Mouse (Mus musculus): Measurements from ENCODE around the gene Zfr2. TPM values are rescaled to one million over a fixed set of nuclear protein-coding genes. Genes with fewer than 3 reads are reported as not detected.
A peak's percentile ranks its signal among the peaks of the same experiment; 100 is the strongest.

Zfr2 gene
- total RNA-seq (2021): 1 to 10 TPM; 2.7 to 3.4 TPM
- long read RNA-seq, experiment 1, partial matches to known transcripts: 0 of 3 reads
- long read RNA-seq, experiment 1, other reads (novel, unspliced or antisense): 2 of 3 reads
- long read RNA-seq, experiment 2, partial matches to known transcripts: 2 of 5 reads
- long read RNA-seq, experiment 2, other reads (novel, unspliced or antisense): 2 of 5 reads

GRCm38 (mm10) chr10:81232580-81233225 lies at the start of gene Zfr2:
Zfr2 (plus strand) TSS chr10:81233155.
- DNase-seq: peak; percentile 78 to 86
- intact Hi-C loops (cut with DNase I): no loop called here

DNA sequence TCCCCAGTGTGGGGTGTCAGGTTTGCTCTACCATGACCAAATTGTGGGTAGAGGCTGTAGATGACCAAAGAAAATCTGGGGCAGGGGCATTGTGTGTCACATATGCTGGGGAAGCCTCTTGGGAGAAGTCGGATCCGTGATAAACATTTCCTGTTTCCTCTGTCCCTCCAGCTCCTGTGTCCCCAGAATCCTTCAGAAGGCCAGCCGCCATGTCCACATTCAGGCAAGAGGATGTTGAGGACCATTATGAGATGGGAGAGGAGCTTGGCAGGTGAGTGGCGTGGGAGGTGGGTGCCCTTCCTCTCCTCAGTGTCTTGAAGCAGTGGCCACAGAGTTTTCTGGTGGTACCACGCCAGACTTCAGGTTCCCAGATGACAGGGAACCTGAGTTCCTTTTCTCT lies 49.1 kb upstream of the Zfr2 start, which contains the start of gene 4930442H23Rik:
Gene 4930442H23Rik, minus strand, starts transcription at position 45 of the 400 bp plus-strand sequence.
- intact Hi-C loops (cut with DNase I): no loop called here
- peak in 1 of 2 experiments; percentile 7 for DNase-seq

- DNase-seq: peak in 1 of 2 experiments; percentile 10
- intact Hi-C loops (cut with DNase I): no loop called here
Measured at GRCm38 (mm10) chr10:81184765-81185164, 48.2 kb upstream of the Zfr2 start.

- DNase-seq: no peak
- intact Hi-C loops (cut with DNase I): no loop called here
Measured at GRCm38 (mm10) chr10:81187161-81187560, 45.8 kb upstream of the Zfr2 start.

DNA sequence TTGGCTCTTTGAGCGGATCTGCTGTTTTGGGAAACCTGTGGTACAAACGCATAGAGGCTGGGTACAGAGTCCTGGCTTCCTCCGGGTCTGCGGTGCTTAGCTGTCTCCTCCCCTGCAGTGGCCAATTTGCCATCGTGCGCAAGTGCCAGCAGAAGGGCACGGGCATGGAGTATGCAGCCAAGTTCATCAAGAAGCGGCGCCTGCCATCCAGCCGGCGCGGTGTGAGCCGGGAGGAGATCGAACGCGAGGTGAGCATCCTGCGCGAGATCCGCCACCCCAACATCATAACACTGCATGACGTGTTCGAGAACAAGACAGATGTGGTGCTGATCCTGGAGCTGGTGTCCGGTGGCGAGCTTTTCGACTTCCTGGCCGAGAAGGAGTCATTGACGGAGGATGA lies 43.1 kb upstream of the Zfr2 start:
- no peak for DNase-seq
- intact Hi-C loops (cut with DNase I): no loop called here

GRCm38 (mm10) chr10:81190236-81190911 lies 42.6 kb upstream of the Zfr2 start:
- peak in 1 of 2 experiments; percentile 56 for DNase-seq
- intact Hi-C loops (cut with DNase I): no loop called here

DNA sequence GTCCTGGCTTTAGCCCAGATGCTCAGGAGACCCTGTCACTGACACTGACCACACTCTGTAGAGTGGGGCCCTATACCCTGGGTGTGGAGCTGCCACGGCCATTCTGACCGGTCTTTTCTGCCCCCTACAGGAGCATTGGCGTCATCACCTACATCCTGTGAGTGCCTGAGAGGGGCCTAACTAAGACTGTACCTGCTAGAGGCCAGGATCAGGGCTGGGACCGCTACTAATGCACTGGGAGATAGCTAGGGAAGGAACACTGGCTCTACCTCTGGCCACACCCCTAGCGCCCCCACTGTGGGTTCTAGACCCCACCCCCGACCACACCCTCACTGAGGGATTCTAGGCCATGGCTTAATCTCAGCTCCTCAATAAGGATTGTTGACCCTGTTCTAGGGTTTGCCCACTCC lies 42.0 kb upstream of the Zfr2 start:
- DNase-seq: no peak
- intact Hi-C loops (cut with DNase I): no loop called here

- intact Hi-C loops (cut with DNase I): no loop called here
- DNase-seq: no peak
Measured at GRCm38 (mm10) chr10:81191342-81191982, 41.5 kb upstream of the Zfr2 start.

DNA sequence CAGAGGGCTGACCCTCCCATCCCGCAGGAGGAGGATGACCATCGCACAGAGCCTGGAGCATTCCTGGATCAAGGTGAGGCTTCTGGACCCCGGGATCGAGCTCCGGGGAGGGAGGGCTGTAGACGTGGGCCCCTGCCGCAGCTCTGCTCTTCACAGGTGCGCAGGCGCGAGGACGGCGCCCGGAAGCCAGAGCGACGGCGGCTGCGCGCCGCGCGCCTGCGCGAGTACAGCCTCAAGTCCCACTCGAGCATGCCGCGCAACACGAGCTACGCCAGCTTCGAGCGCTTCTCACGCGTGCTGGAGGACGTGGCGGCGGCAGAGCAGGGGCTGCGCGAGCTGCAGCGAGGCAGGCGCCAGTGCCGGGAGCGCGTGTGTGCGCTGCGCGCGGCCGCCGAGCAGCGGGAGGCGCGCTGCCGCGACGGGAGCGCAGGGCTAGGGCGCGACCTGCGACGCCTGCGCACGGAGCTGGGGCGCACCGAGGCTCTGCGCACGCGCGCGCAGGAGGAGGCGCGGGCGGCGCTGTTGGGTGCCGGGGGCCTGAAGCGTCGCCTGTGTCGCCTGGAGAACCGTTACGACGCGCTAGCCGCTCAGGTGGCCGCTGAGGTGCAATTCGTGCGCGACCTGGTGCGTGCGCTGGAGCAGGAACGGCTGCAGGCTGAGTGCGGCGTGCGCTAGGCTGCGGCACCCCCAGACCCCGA lies 40.5 kb upstream of the Zfr2 start:
- intact Hi-C loops (cut with DNase I): no loop called here
- peak; percentile 89 to 92 for DNase-seq

DNA sequence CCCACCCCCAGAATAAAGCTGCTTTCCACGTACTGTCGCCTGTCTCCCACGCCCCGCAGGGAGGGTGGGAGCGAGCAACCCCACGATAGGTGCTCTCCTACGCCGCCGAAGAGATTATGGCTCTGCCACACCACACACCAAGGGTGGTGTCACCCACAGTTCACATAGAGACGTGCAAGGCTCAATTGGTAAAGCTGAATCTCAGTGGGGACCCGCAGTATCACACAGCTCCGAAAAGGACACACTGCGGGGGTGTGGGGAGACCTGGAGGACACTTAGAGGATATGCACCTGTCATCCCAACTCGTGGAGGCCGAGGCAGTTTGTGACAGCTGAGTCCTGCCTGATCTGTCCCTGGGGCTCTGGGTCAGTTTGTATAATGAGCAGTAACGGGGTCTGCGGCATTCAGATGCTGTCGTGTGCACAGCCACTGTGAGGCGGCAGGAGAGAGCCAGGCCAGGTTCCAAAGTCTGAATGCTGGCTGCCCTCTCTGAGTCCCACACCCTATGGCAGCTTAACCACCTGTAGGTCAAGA lies 39.9 kb upstream of the Zfr2 start:
- intact Hi-C loops (cut with DNase I): no loop called here
- DNase-seq: peak in 1 of 2 experiments; percentile 47

- intact Hi-C loops (cut with DNase I): no loop called here
- peak; percentile 64 to 77 for DNase-seq
Measured at GRCm38 (mm10) chr10:81193991-81194774, 38.8 kb upstream of the Zfr2 start.

GRCm38 (mm10) chr10:81195300-81195699 lies 37.7 kb upstream of the Zfr2 start:
- peak in 1 of 2 experiments; percentile 42 for DNase-seq
- intact Hi-C loops (cut with DNase I): no loop called here

DNA sequence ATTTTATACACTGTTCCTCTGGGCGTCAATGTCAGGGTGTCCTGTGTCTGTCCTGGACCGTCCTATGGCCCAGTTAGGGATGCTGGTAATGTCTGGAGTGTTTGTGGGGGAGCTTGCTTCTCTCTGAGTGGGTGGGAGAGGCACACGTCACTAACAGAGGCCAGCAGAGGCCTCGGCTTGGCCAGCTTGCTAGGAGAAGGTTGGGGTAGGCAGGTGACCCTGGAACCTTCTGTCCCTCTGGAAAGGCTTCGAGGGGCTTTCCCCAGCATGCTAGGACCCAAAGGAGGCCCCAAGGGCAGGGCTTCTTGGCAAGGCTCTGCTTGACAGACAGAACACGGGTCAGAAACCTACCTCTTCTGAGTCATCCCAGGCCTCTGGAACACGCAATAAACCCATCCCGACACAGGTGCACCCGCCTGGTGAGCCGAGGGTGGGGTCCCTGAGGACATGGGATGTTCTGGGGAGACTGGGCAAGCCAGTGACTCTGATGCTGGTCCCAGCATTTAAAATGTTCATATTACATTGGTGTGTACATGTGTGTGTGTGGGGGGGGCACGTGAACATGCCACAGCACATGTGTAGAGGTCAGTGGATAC lies 36.4 kb upstream of the Zfr2 start:
- peak in 1 of 2 experiments; percentile 45 for DNase-seq
- intact Hi-C loops (cut with DNase I): no loop called here

DNA sequence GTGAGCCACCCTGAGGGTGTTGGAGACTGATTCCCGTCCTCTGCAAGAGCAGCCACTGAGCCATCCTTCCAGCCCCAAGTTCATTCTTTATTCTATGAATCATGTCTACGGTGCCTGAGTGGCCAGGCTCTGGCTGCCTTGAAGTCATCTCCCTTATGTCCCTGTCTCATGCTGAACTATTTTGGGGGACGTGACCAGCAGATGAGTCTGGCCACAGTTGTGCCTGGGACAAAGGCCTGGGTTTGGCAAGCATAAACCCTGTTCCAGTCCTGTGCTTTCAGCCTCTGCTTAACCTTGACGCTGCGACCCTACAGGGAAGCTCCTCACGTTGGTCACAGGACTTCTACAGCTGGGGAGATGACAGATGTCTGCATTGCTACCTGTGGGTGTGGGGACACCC lies 35.6 kb upstream of the Zfr2 start:
- peak in 1 of 2 experiments; percentile 34 for DNase-seq
- intact Hi-C loops (cut with DNase I): no loop called here

- intact Hi-C loops (cut with DNase I): loop anchor here (1.0 to 2.0 kb wide), 2 partner anchors 20 to 43 kb away; no protein-coding TSS in a partner anchor
- peak in 1 of 2 experiments; percentile 77 for DNase-seq
Measured at GRCm38 (mm10) chr10:81198230-81198629, 34.7 kb upstream of the Zfr2 start.

- DNase-seq: peak in 1 of 2 experiments; percentile 18
- intact Hi-C loops (cut with DNase I): loop anchor here (1.0 to 2.0 kb wide), 2 partner anchors 19 to 42 kb away; no protein-coding TSS in a partner anchor
Measured at GRCm38 (mm10) chr10:81198990-81199389, 34.0 kb upstream of the Zfr2 start.

DNA sequence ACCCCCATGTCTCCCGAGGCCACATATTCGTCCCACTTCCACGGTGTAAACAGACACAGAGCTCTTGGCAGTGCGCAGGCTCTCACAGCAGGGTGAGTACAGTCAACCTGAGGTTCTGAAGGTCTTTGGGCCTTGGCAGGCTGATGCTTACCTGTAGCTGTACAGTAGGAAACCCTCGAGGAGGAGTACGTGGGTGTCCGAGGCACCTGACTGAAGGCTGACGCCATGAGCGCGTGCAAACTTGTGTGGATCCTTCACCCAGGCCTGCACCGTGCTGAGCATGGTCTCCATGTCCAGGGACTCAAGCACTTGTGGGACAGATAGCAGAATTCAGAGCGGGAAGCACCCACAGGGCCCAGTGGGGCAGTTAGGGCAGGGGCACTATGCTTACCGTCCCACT lies 32.8 kb upstream of the Zfr2 start:
- intact Hi-C loops (cut with DNase I): no loop called here
- peak in 1 of 2 experiments; percentile 33 for DNase-seq

DNA sequence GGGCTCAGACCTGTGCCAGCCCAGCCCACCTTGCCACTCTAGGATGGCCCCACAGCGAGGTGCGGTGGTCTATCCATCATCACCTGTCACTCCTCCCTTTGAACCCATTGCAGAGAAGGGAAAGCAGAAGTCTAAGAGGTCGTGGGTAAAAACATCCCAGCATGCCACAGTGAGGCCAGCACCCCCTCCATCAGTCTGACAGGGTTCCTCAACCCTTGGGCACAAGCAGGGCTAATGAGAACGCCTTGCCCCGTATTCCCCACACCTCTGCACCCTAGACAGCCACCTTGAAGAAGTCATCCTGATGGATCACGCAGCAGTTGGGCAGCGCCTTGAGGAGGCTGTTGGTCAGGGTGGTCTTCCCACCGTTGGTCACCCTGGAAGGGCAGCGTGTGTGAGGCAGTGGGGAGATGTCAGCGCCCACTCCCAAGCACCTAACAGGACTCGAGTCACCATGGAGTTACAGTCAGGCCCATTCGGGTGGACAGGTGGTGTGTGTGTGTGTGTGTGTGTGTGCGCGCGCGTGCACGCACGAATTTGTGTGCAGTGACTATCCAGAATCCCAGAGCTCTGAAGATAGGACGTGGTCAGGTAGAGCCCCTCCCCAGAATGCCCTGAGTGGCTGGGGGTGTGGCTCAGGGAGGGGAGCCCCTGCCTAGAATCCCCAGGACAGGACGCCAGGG lies 32.2 kb upstream of the Zfr2 start:
- DNase-seq: peak in 1 of 2 experiments; percentile 24
- intact Hi-C loops (cut with DNase I): no loop called here
